Mouse (Mus musculus): ENCODE data around the gene Otor. TPM values are rescaled to one million over a fixed set of nuclear protein-coding genes. Genes with fewer than 3 reads are reported as not detected.

Gene Otor
- polyA plus RNA-seq, 1 experiment = not detected

DNA sequence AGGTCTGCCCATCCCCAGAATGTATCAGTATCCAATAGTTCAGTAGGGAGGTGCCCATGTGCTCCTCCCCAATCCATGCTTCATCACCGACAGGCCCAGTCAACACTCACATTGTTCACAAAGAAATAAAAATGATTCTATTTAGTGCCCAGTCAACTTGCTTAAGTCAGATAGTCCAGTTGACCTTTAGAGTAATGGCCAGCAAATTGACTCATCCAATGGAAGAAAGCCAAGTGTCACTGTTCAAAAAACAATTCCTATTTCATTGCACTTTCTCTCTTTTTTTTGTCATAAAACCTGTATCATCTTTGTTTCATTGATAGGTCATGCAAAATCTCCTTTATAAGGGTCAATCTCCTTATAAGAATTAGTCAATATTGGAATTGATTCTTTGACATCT lies 36.7 kb upstream of the Otor start:
- no peak for TF ChIP-seq EP300 (IDR thresholded peaks at IDR 0.05; ENCODE audit: insufficient read depth, low read depth, low read length)
- no peak for TF ChIP-seq POLR2A (IDR thresholded peaks at IDR 0.05; ENCODE audit: insufficient read depth, low read length)
- no peak for TF ChIP-seq CTCF (IDR thresholded peaks at IDR 0.05; ENCODE audit: low read depth, low read length)
- H3K9me3 ChIP-seq (replicated peaks; ENCODE audit: control insufficient read depth, insufficient read depth, low read length, poor library complexity, severe bottlenecking) = no peaks in the 10 kb centered on the region
- H3K9ac ChIP-seq (ENCODE audit: low read depth, poor library complexity, severe bottlenecking) = no peak overlapping the region

DNA sequence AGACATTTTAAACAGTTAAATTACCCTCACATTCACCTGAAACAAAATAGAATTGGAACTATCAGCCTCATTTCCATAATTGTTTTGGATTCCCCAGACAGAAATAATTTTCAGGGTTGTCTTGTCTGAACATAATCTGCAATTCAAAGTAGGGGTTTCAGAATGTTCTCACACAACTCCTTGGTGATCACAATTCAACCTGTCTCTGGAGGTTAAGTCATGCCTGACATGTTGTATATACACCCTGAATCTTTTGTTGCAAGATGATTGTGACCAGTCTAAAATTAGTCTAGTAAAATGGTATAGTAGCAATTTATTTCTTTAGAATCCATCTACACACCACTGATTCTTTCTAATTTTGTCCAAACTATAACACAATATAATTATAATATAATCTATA lies 23.0 kb upstream of the Otor start:
- Histone ChIP-seq H3K9me3 (replicated peaks; ENCODE audit: control insufficient read depth, insufficient read depth, low read length, poor library complexity, severe bottlenecking) (no peaks in the 10 kb centered on the region), H3K4me1 (ENCODE audit: control insufficient read depth, insufficient read depth, low read length) (no peaks in the 10 kb centered on the region), H3K27me3 (ENCODE audit: control insufficient read depth, insufficient read depth, low read length, poor library complexity, severe bottlenecking) (no peaks in the 10 kb centered on the region), H3K27ac (ENCODE audit: insufficient read depth, low read length) (no peak overlapping the region), H3K36me3 (ENCODE audit: control insufficient read depth, insufficient read depth, low read length, poor library complexity, severe bottlenecking) (no peaks in the 10 kb centered on the region), H3K4me3 (ENCODE audit: low read depth, low read length) (no peak overlapping the region), H3K9ac (ENCODE audit: low read depth, poor library complexity, severe bottlenecking) (no peak overlapping the region)
- TF ChIP-seq POLR2A (IDR thresholded peaks at IDR 0.05; ENCODE audit: insufficient read depth, low read length) (no peak), CTCF (IDR thresholded peaks at IDR 0.05; ENCODE audit: low read depth, low read length) (no peak), EP300 (IDR thresholded peaks at IDR 0.05; ENCODE audit: insufficient read depth, low read depth, low read length) (no peak)

More for the DNA sequence above, 36.7 kb upstream of the Otor start:
- Histone ChIP-seq H3K4me1 (ENCODE audit: control insufficient read depth, insufficient read depth, low read length) (no peaks in the 10 kb centered on the region), H3K36me3 (ENCODE audit: control insufficient read depth, insufficient read depth, low read length, poor library complexity, severe bottlenecking) (no peaks in the 10 kb centered on the region), H3K27me3 (ENCODE audit: control insufficient read depth, insufficient read depth, low read length, poor library complexity, severe bottlenecking) (no peaks in the 10 kb centered on the region), H3K4me3 (ENCODE audit: low read depth, low read length) (no peak overlapping the region), H3K27ac (ENCODE audit: insufficient read depth, low read length) (no peak overlapping the region)

DNA sequence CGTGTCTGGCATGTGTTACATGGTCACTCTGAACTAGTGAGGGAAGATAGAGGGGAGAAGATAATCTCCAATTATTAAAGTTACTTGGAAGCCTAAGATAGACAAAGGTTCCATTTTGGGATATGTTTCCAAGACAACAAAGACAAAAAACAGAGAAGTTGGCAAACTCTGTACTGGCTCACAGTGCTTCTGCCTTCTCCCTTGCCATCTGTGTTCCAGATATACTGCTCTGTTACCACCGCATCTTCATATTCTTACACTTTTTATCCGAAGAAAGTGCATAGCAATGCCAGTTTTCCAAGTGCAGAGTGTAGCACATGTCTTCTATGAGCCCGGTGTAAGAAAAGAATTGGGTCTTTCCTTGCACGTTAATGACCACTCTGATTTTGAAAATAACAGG lies 21.5 kb upstream of the Otor start:
- Histone ChIP-seq H3K27me3 (ENCODE audit: control insufficient read depth, insufficient read depth, low read length, poor library complexity, severe bottlenecking) (no peaks in the 10 kb centered on the region), H3K4me3 (ENCODE audit: low read depth, low read length) (no peak overlapping the region), H3K9me3 (replicated peaks; ENCODE audit: control insufficient read depth, insufficient read depth, low read length, poor library complexity, severe bottlenecking) (no peaks in the 10 kb centered on the region), H3K36me3 (ENCODE audit: control insufficient read depth, insufficient read depth, low read length, poor library complexity, severe bottlenecking) (no peaks in the 10 kb centered on the region), H3K9ac (ENCODE audit: low read depth, poor library complexity, severe bottlenecking) (no peak overlapping the region), H3K4me1 (ENCODE audit: control insufficient read depth, insufficient read depth, low read length) (no peaks in the 10 kb centered on the region), H3K27ac (ENCODE audit: insufficient read depth, low read length) (no peak overlapping the region)
- TF ChIP-seq POLR2A (IDR thresholded peaks at IDR 0.05; ENCODE audit: insufficient read depth, low read length) (no peak), EP300 (IDR thresholded peaks at IDR 0.05; ENCODE audit: insufficient read depth, low read depth, low read length) (no peak), CTCF (IDR thresholded peaks at IDR 0.05; ENCODE audit: low read depth, low read length) (no peak)

DNA sequence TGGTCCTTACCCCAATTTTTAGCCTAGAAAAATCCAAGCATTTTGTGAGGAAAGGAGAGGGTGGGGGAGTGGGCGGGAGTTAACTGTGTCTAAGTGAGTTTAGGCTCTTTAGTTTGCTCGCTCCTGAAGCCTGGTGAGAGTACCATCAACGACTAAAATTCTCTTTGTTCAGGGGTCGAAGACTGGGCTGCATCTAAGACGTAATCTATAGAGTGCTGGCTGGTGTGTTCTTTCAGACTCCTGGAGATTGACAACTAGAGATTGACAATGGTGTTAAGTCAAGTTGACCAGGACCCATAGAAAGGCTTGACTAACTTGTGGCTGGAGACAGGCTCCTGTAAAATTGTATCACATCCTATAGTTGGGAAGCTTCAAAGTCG lies 15.9 kb upstream of the Otor start:
- no peak for TF ChIP-seq EP300 (IDR thresholded peaks at IDR 0.05; ENCODE audit: insufficient read depth, low read depth, low read length)
- TF ChIP-seq CTCF (IDR thresholded peaks at IDR 0.05; ENCODE audit: low read depth, low read length) = no peak
- TF ChIP-seq POLR2A (IDR thresholded peaks at IDR 0.05; ENCODE audit: insufficient read depth, low read length) = no peak
- H3K4me1 ChIP-seq (ENCODE audit: control insufficient read depth, insufficient read depth, low read length) = no peaks in the 10 kb centered on the region
- no peaks in the 10 kb centered on the region for H3K27me3 ChIP-seq (ENCODE audit: control insufficient read depth, insufficient read depth, low read length, poor library complexity, severe bottlenecking)
- H3K27ac ChIP-seq (ENCODE audit: insufficient read depth, low read length) = no peak overlapping the region
- H3K4me3 ChIP-seq (ENCODE audit: low read depth, low read length) = peak overlapping the region; percentile 48; the same call in 1 of the 2 replicates
- H3K36me3 ChIP-seq (ENCODE audit: control insufficient read depth, insufficient read depth, low read length, poor library complexity, severe bottlenecking) = peaks cover 7% of the 10 kb centered on the region
- H3K9ac ChIP-seq (ENCODE audit: low read depth, poor library complexity, severe bottlenecking) = no peak overlapping the region
- no peaks in the 10 kb centered on the region for H3K9me3 ChIP-seq (replicated peaks; ENCODE audit: control insufficient read depth, insufficient read depth, low read length, poor library complexity, severe bottlenecking)

DNA sequence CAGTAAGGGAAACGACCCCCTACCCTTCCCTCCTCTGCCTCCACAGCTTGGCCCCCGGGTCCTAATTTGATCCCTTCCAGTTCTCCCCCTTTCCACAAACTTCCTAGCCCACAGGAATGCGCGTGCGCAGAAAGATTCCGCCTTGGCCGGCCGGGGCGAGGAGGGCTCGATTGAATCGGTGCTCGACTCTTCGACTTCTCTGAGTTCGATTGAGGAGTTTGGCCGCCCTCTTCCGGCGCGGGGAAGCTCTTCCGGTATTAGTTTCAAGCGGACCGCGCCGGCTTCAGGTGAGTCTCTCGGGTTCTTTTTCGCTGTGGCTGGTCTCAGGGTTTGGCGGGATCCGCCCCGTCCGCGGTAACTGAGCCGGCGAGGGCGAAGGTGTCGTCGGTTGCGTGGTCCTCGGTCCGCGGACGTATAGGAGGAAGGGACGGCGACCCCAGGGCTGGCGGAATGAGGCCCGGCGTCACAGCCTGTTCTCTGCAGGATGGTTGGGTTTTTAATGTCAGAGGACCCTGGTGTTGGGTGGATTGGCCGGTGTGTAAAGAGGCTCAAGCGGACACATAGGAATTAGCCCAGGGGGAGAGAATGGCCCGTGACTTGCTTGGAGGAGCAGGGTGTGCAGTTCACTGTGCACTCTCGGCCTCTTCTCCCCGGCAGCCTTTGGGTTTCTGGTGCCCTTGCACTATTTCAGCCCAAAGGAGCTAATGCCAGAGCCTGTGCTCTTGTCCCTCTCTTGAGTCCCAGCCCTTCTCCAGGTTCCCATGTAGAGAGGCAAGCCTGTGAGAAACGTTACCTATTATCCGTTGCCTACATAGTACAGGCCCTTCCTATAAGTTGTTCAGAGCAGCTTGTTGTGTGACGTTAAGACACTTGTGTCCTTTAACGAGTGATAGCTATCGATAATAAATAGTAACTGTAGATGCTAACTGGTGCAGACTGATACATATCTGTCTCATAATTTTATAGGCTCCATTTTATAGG lies 15.2 kb upstream of the Otor start, which contains the start of gene Snrpb2:
Gene Snrpb2 (plus strand): TSS at position 228 of the 981 bp plus-strand sequence.
- TF ChIP-seq CTCF (IDR thresholded peaks at IDR 0.05; ENCODE audit: low read depth, low read length) = no peak
- no peak for TF ChIP-seq POLR2A (IDR thresholded peaks at IDR 0.05; ENCODE audit: insufficient read depth, low read length)
- TF ChIP-seq EP300 (IDR thresholded peaks at IDR 0.05; ENCODE audit: insufficient read depth, low read depth, low read length) = no peak
- Histone ChIP-seq H3K27ac (ENCODE audit: insufficient read depth, low read length) (no peak within 1 kb of the TSS), H3K9me3 (replicated peaks; ENCODE audit: control insufficient read depth, insufficient read depth, low read length, poor library complexity, severe bottlenecking) (no peaks in the 10 kb centered on the region), H3K9ac (ENCODE audit: low read depth, poor library complexity, severe bottlenecking) (peak within 1 kb of the TSS; percentile 85), H3K4me1 (ENCODE audit: control insufficient read depth, insufficient read depth, low read length) (no peaks in the 10 kb centered on the region), H3K4me3 (ENCODE audit: low read depth, low read length) (peak within 1 kb of the TSS; percentile 100), H3K27me3 (ENCODE audit: control insufficient read depth, insufficient read depth, low read length, poor library complexity, severe bottlenecking) (no peaks in the 10 kb centered on the region), H3K36me3 (ENCODE audit: control insufficient read depth, insufficient read depth, low read length, poor library complexity, severe bottlenecking) (peaks cover 7% of the 10 kb centered on the region)

DNA sequence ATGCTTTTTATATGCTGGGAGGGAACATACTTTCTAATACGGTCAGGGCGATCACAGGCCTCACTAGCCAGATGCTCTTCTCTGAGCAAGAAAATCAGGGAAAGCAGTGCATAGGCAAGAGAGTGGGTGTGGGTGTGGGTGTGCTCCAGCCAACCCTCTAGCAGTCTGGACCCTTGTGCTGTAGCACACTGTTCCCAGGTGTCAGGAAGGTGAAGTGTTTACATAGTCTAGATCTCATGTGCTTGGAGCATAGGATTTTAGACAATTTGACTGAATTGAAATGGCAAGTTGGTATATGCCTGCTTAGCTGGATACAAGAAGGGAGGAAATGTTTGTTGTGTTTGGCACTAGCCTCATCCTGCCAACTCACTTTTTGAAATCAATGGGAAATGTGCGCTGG lies 12.4 kb upstream of the Otor start:
- Histone ChIP-seq H3K9me3 (replicated peaks; ENCODE audit: control insufficient read depth, insufficient read depth, low read length, poor library complexity, severe bottlenecking) (no peaks in the 10 kb centered on the region), H3K9ac (ENCODE audit: low read depth, poor library complexity, severe bottlenecking) (no peak overlapping the region), H3K27ac (ENCODE audit: insufficient read depth, low read length) (no peak overlapping the region), H3K27me3 (ENCODE audit: control insufficient read depth, insufficient read depth, low read length, poor library complexity, severe bottlenecking) (no peaks in the 10 kb centered on the region), H3K36me3 (ENCODE audit: control insufficient read depth, insufficient read depth, low read length, poor library complexity, severe bottlenecking) (peaks cover 23% of the 10 kb centered on the region), H3K4me1 (ENCODE audit: control insufficient read depth, insufficient read depth, low read length) (no peaks in the 10 kb centered on the region), H3K4me3 (ENCODE audit: low read depth, low read length) (no peak overlapping the region)
- TF ChIP-seq CTCF (IDR thresholded peaks at IDR 0.05; ENCODE audit: low read depth, low read length) (no peak), POLR2A (IDR thresholded peaks at IDR 0.05; ENCODE audit: insufficient read depth, low read length) (no peak), EP300 (IDR thresholded peaks at IDR 0.05; ENCODE audit: insufficient read depth, low read depth, low read length) (no peak)

All from ES-Bruce4 (cell line).